Mouse (Mus musculus): ENCODE results near the gene Timm8a2. TPM values are rescaled to one million over a fixed set of nuclear protein-coding genes. Genes with fewer than 3 reads are reported as not detected.

Timm8a2 gene
- total RNA-seq, 2 experiments from 2014 or later, result not detected

Other genes with a start within 250 kb of the Timm8a2 start
- gene Dock9, start 236.8 kb upstream of the Timm8a2 start, total RNA-seq (2015), result 8.7 and 11.6 TPM in 2 replicates
- 14.3 and 15.3 TPM in 2 replicates for gene Dock9, start 236.8 kb upstream of the Timm8a2 start, total RNA-seq (2017)
- gene Ubac2, start 156.1 kb upstream of the Timm8a2 start, total RNA-seq (2015), result 31.1 and 33.5 TPM in 2 replicates
- gene Ubac2, start 156.1 kb upstream of the Timm8a2 start, total RNA-seq (2017), result 19.0 and 25.2 TPM in 2 replicates
- gene Gpr18, start 118.9 kb upstream of the Timm8a2 start, total RNA-seq (2015), result 0.68 and 2.1 TPM in 2 replicates
- 0.34 and 1.9 TPM in 2 replicates for gene Gpr18, start 118.9 kb upstream of the Timm8a2 start, total RNA-seq (2017)
- 4.0 and 7.1 TPM in 2 replicates for gene Gpr183, start 69.5 kb upstream of the Timm8a2 start, total RNA-seq (2015)
- 2.2 and 3.5 TPM in 2 replicates for gene Gpr183, start 69.5 kb upstream of the Timm8a2 start, total RNA-seq (2017)
- gene Tm9sf2, start 72.4 kb downstream of the Timm8a2 start, total RNA-seq (2015), result 98.1 and 98.8 TPM in 2 replicates
- gene Tm9sf2, start 72.4 kb downstream of the Timm8a2 start, total RNA-seq (2017), result 108 and 118 TPM in 2 replicates
- 30.4 and 31.5 TPM in 2 replicates for gene Clybl, start 147.0 kb downstream of the Timm8a2 start, total RNA-seq (2015)
- 6.8 and 8.5 TPM in 2 replicates for gene Clybl, start 147.0 kb downstream of the Timm8a2 start, total RNA-seq (2017)

Data from megakaryocyte progenitor cell, adult 5-6 weeks (primary cell).